Mouse (Mus musculus): ENCODE measurements around the gene Fam83g. TPM values are rescaled to one million over a fixed set of nuclear protein-coding genes. Genes with fewer than 3 reads are reported as not detected.

Fam83g gene
- polyA plus RNA-seq, 1 experiment from 2014 or later, result 1.6 TPM

DNA sequence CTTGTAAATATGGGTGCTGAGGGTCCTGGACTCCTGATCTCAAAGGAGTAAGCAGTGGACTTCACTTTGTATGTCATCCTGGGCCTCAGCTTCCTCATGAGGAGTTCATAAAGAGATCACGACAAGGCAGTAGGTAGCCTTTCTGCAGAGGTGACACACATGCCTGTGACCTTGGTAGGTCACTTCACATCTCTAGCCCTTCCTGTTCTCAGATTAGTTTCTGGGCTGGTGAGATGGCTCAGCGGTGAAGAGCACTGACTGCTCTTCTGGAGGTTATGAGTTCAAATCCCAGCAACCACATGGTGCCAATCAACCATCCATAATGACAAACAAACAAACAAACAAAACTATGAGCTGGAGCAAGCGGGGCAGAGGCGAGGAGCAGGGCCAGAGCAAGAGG is 6.2 kb upstream of the Fam83g start:
- WGBS, result 71% methylated on average over 4 of the region's 4 CpGs
- Histone ChIP-seq H3K27ac (replicated peaks) (no peak overlapping the region), H3K36me3 (no peaks in the 10 kb centered on the region), H3K4me1 (peaks cover 11% of the 10 kb centered on the region), H3K4me3 (no peak overlapping the region), H3K9ac (no peak overlapping the region), H3K9me3 (no peaks in the 10 kb centered on the region), H3K4me2 (no peak overlapping the region), H3K27me3 (replicated peaks) (peaks cover 24% of the 10 kb centered on the region)
- no peak for ATAC-seq (ENCODE audit: extremely low read depth, insufficient number of reproducible peaks, low FRiP score, low TSS enrichment)

DNA sequence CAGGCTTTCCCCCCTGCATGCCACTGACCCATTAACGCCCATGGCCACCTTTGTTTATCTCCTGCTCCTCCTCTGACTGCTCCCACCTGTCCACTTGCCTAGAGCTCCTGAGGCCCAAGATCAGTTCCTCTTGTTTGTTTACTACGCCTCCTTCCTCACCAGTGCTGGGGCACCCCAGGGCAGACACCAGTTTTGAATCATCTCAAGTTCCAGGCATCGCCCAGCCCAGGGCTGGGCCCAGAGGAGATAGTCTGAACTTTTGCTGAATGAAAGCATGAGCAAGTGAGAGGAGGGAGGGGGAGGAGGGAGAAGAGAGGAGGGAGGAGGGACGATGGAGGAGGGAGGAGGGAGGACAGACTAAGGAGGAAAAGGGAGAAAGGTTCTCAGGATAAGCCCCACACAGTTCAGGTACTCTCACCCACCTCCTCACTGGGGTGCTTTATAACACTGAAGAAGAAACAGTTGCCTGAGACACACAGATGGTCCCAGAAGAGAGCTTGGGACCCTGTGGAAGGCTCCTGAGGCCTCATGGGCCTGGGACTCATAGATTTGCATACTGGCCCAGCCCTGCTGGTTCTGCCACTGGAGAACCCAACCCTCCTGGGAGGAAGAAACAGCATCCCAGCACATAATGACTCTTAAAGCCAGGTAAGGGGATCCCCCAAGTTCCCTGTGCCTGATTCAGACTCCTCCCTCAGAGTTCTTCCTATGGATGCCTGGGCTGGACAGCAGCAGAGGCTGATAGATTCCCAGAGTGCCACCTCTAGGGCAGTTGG is 4.6 kb upstream of the Fam83g start:
- Histone ChIP-seq H3K9me3 (no peaks in the 10 kb centered on the region), H3K4me3 (no peak overlapping the region)

DNA sequence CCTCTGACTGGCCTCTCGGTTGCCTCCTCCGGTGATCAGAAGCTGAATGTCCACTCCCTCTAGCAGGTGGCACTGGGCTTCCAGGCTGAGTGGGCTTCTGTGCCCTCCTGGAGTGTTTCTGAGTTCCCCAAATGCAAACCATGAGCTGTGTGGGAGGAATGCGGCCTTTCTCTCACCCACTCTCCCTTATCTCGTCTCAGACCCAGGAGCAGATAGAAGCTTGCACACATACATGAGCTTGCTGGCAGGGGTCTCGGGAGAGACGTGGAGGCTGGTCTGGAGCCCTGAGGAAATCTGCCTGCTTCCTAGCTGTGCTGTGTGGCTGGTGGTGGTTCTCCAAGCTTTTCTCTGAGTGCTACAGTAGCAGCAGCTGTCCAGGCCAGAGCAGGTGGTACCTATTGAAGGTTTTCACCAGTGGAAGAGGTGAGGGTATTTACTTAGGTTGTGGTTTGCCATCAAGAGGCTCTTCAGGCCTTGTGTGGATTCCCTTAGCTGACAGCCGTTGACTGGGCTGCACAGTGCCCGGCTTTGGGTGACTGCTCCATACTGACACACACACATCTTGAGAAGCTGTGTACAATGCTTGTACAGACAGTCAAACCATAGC is 1.3 kb downstream of the Fam83g start:
- H3K36me3 ChIP-seq, result no peaks in the 10 kb centered on the region
- WGBS, result 37% methylated on average over 8 of the region's 8 CpGs
- H3K27ac ChIP-seq (replicated peaks), result peak overlapping the region; percentile 58; the same call in 1 of the 2 replicates
- peaks cover 39% of the 10 kb centered on the region for H3K27me3 ChIP-seq (replicated peaks)
- H3K9ac ChIP-seq, result peak overlapping the region; percentile 69
- peak overlapping the region; percentile 60 for H3K4me3 ChIP-seq
- peak overlapping the region; percentile 83 for H3K4me2 ChIP-seq
- peaks cover 66% of the 10 kb centered on the region for H3K4me1 ChIP-seq
- H3K9me3 ChIP-seq, result no peaks in the 10 kb centered on the region
- ATAC-seq (ENCODE audit: extremely low read depth, insufficient number of reproducible peaks, low FRiP score, low TSS enrichment), result no peak

More for the DNA sequence above, 4.6 kb upstream of the Fam83g start:
- H3K27me3 ChIP-seq (replicated peaks), result peaks cover 33% of the 10 kb centered on the region
- peaks cover 20% of the 10 kb centered on the region for H3K4me1 ChIP-seq
- no peak for ATAC-seq (ENCODE audit: extremely low read depth, insufficient number of reproducible peaks, low FRiP score, low TSS enrichment)
- H3K27ac ChIP-seq (replicated peaks), result no peak overlapping the region
- no peak overlapping the region for H3K9ac ChIP-seq
- no peak overlapping the region for H3K4me2 ChIP-seq
- H3K36me3 ChIP-seq, result no peaks in the 10 kb centered on the region
- WGBS, result 66% methylated on average over 4 of the region's 4 CpGs

- Histone ChIP-seq H3K9me3 (no peaks in the 10 kb centered on the region), H3K4me2 (peak overlapping the region; percentile 83; the same call in 1 of the 2 replicates), H3K4me3 (no peak overlapping the region), H3K9ac (no peak overlapping the region), H3K27ac (replicated peaks) (0 out of 2 replicates have a peak overlapping the region, but pooled peaks have one; percentile 0), H3K4me1 (peaks cover 66% of the 10 kb centered on the region), H3K36me3 (no peaks in the 10 kb centered on the region), H3K27me3 (replicated peaks) (peaks cover 35% of the 10 kb centered on the region)
- ATAC-seq (ENCODE audit: extremely low read depth, insufficient number of reproducible peaks, low FRiP score, low TSS enrichment), result no peak
- WGBS, result 15% methylated on average over 2 of the region's 2 CpGs
Observed at GRCm38 (mm10) chr11:61686141-61686540, 2.2 kb downstream of the Fam83g start.

DNA sequence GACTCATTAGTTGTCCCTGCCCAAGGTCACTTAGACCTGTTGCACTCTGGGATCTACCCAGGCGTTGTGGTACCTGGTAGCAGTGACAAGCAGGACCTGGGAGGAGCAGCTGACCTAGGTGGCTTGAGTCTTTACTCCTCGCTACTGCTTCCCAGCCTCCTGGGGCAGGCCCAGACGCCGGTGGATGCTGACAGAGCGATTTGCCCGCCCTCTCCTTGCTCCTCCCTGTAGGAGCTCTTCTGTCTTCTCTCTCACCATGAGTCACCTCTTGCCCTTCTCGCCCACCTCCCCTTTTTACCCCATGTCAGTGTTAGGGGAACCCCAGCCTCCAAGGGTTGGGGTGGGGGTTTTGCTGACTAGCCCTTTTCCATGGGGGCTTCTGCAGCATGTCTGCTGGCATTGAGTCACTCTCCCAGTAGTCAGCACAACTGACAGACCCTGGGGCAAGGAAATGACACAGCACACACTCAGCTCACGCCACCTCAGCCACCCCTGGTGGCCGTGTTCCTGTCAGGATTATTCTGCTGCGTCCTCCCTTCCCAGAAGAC is 3.1 kb downstream of the Fam83g start:
- no peaks in the 10 kb centered on the region for H3K36me3 ChIP-seq
- H3K9me3 ChIP-seq, result no peaks in the 10 kb centered on the region
- H3K9ac ChIP-seq, result no peak overlapping the region
- no peak overlapping the region for H3K4me2 ChIP-seq
- peaks cover 35% of the 10 kb centered on the region for H3K27me3 ChIP-seq (replicated peaks)
- H3K4me3 ChIP-seq, result no peak overlapping the region
- ATAC-seq (ENCODE audit: extremely low read depth, insufficient number of reproducible peaks, low FRiP score, low TSS enrichment), result no peak
- peak overlapping the region; percentile 2; the same call in 1 of the 2 replicates for H3K27ac ChIP-seq (replicated peaks)
- 59% methylated on average over 10 of the region's 10 CpGs for WGBS
- peaks cover 66% of the 10 kb centered on the region for H3K4me1 ChIP-seq

DNA sequence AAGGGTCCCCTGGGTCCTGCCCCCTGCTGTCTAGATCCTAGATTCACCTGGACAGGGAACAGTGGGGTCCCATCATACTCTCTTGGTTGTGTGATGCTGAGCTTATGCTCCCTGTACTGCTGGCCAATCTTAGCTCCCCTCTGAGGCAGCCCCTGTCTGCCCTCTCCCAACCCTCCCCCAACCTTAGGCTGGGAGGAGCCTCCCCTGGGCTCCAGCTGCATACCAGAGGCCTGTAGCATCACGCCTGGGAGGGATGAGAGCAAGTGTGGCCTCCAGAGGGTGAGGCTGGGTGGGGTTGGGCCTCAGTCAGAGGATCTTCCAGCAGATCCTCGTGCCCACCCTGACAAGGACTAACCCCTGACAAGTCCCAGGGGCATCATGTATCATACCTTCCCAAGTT is 3.7 kb downstream of the Fam83g start:
- Histone ChIP-seq H3K27ac (replicated peaks) (peak overlapping the region; percentile 2; the same call in 1 of the 2 replicates), H3K9me3 (no peaks in the 10 kb centered on the region), H3K4me3 (no peak overlapping the region), H3K4me1 (peaks cover 66% of the 10 kb centered on the region), H3K9ac (no peak overlapping the region), H3K36me3 (no peaks in the 10 kb centered on the region), H3K4me2 (no peak overlapping the region), H3K27me3 (replicated peaks) (peaks cover 30% of the 10 kb centered on the region)
- 25% methylated on average over 2 of the region's 2 CpGs for WGBS
- no peak for ATAC-seq (ENCODE audit: extremely low read depth, insufficient number of reproducible peaks, low FRiP score, low TSS enrichment)

DNA sequence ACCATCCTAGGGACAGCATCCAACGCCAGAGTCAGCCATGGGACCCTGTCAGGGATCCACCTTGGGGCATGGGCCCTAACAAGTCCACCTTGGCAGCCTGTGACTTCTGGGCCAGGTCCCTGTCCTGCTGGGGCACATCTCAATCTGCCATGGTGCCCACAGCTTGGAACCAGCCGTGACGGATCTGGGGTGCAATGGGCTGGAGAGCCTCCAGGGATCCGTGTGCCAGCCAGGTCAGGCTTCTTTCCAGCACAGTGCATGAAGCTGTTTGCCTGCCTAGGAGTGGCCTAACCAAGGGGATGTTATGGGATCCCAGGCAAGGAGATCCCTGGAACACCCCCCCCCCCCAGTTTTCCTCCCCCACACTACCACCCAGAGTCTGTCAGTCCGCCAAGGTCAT is 9.1 kb downstream of the Fam83g start:
- peaks cover 19% of the 10 kb centered on the region for H3K4me1 ChIP-seq
- H3K27ac ChIP-seq (replicated peaks), result no peak overlapping the region
- no peaks in the 10 kb centered on the region for H3K27me3 ChIP-seq (replicated peaks)
- no peak overlapping the region for H3K4me3 ChIP-seq
- H3K9me3 ChIP-seq, result no peaks in the 10 kb centered on the region
- no peak overlapping the region for H3K4me2 ChIP-seq
- WGBS, result 73% methylated on average over 5 of the region's 5 CpGs
- no peak for ATAC-seq (ENCODE audit: extremely low read depth, insufficient number of reproducible peaks, low FRiP score, low TSS enrichment)
- no peak overlapping the region for H3K9ac ChIP-seq
- H3K36me3 ChIP-seq, result no peaks in the 10 kb centered on the region

- no peak overlapping the region for H3K4me3 ChIP-seq
- no peak overlapping the region for H3K9ac ChIP-seq
- no peak for ATAC-seq (ENCODE audit: extremely low read depth, insufficient number of reproducible peaks, low FRiP score, low TSS enrichment)
- no peaks in the 10 kb centered on the region for H3K9me3 ChIP-seq
- H3K4me2 ChIP-seq, result no peak overlapping the region
- H3K4me1 ChIP-seq, result no peaks in the 10 kb centered on the region
- no peaks in the 10 kb centered on the region for H3K27me3 ChIP-seq (replicated peaks)
- H3K36me3 ChIP-seq, result no peaks in the 10 kb centered on the region
- no peak overlapping the region for H3K27ac ChIP-seq (replicated peaks)
Observed at GRCm38 (mm10) chr11:61698852-61699251, 15.0 kb downstream of the Fam83g start.

DNA sequence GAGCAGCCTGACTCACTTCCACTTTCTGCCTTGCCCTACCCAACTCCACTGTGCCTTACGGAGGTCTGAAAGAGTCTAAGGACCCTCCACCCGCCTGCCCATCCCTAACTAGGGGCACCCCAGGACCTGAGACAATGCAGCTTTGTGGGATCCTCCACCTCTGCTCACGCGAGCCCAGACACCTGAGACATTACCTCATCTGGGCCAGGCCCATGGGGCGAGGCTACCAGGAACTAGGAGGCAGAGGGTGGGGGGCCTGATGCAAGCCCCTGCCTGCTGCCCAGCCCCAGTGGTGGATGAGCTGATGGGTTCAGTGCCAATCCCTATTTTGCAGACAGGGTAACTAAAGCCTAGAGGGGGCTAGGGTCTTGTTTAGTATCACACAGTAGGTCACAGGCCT is 15.6 kb downstream of the Fam83g start:
- H3K9ac ChIP-seq, result no peak overlapping the region
- no peak for ATAC-seq (ENCODE audit: extremely low read depth, insufficient number of reproducible peaks, low FRiP score, low TSS enrichment)
- WGBS, result 80% methylated on average over 5 of the region's 5 CpGs

DNA sequence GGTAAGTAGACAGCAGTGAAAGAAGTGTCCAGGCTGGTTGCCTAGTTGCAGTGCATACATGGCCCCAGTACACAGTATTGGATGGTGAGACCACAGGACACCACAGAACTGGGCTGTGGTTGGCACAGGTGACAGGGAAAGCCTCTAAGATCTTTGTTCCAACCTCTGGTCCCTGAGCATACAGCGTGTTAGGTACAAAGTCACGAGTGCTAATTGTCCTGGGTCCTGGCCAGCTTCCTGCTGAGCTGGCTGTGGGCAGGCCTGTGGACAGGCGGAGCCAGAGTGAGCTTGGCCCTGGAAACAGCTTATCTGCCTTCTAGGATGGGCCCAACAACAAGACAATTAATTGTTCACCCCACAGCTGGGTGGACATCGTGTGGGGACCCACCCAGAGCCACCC is 16.0 kb downstream of the Fam83g start:
- Histone ChIP-seq H3K4me2 (no peak overlapping the region), H3K4me1 (no peaks in the 10 kb centered on the region), H3K9me3 (no peaks in the 10 kb centered on the region), H3K36me3 (no peaks in the 10 kb centered on the region), H3K27ac (replicated peaks) (no peak overlapping the region), H3K9ac (0 out of 2 replicates have a peak overlapping the region, but pooled peaks have one; percentile 2), H3K4me3 (no peak overlapping the region), H3K27me3 (replicated peaks) (no peaks in the 10 kb centered on the region)
- no peak for ATAC-seq (ENCODE audit: extremely low read depth, insufficient number of reproducible peaks, low FRiP score, low TSS enrichment)
- WGBS, result 60% methylated on average over 4 of the region's 4 CpGs

More for the DNA sequence above, 15.6 kb downstream of the Fam83g start:
- H3K36me3 ChIP-seq, result no peaks in the 10 kb centered on the region
- H3K27me3 ChIP-seq (replicated peaks), result no peaks in the 10 kb centered on the region
- no peak overlapping the region for H3K4me3 ChIP-seq
- H3K9me3 ChIP-seq, result no peaks in the 10 kb centered on the region
- no peaks in the 10 kb centered on the region for H3K4me1 ChIP-seq
- no peak overlapping the region for H3K4me2 ChIP-seq
- no peak overlapping the region for H3K27ac ChIP-seq (replicated peaks)

- H3K36me3 ChIP-seq, result no peaks in the 10 kb centered on the region
Observed at GRCm38 (mm10) chr11:61701696-61702095, 17.8 kb downstream of the Fam83g start.

More at GRCm38 (mm10) chr11:61701696-61702095, 17.8 kb downstream of the Fam83g start:
- H3K9me3 ChIP-seq, result no peaks in the 10 kb centered on the region
- no peak for ATAC-seq (ENCODE audit: extremely low read depth, insufficient number of reproducible peaks, low FRiP score, low TSS enrichment)
- H3K4me2 ChIP-seq, result no peak overlapping the region
- no peaks in the 10 kb centered on the region for H3K4me1 ChIP-seq
- H3K27me3 ChIP-seq (replicated peaks), result no peaks in the 10 kb centered on the region
- no peak overlapping the region for H3K4me3 ChIP-seq
- 84% methylated on average over 5 of the region's 5 CpGs for WGBS
- no peak overlapping the region for H3K27ac ChIP-seq (replicated peaks)
- H3K9ac ChIP-seq, result no peak overlapping the region
